19 mouse cellular contexts compared by ENCODE assay signal in the genomic region with DNA sequence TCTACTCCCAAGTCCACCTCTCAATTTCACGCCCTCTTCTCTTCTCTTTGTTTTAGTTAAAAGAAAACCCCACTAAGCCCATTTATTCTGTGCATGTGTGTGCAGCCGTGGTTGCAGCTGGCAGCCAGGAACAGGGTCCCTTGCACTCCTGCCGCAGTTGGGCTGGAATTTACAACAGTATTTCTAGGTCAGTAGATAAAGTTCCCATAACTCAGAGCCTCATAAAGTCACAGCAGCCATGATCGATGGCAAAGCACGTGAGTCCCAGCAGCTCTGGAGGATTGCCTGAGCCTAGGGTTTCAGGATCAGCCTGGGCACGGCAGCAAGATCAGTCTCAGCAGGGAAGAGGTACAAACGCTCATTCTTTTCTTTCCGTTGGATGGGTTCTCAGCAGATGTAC. TPM values are rescaled to one million over a fixed set of nuclear protein-coding genes. Genes with fewer than 3 reads are reported as not detected.
DNase-seq lines count a peak whose midpoint lies in the region; ATAC-seq lines count a peak whose summit lies in the region.
"Had no signal": no experiment of that assay in that cellular context is flagged by ENCODE, and none has a peak within 500 bp of the region (broad histone marks: within the 10 kb centered on the region; RNA-seq: fewer than 3 reads in every experiment).

No protein-coding gene starts in this region.

- WGBS in kidney, embryonic 14.5 days, result 17% methylated on average over 8 of the region's 8 CpGs
- WGBS in limb, embryonic 12.5 days, result 23% methylated on average over 8 of the region's 8 CpGs

- no peak overlapping the region for H3K27ac ChIP-seq in kidney, embryonic 14.5 days (ENCODE audit: low read depth, low read length)
- peak overlapping the region; percentile 47; the same call in 1 of the 2 replicates for H3K27ac ChIP-seq in limb, embryonic 12.5 days
- H3K27ac ChIP-seq: forebrain, embryonic 12.5 days; heart, embryonic 13.5 days; hindbrain, embryonic 15.5 days; liver, embryonic 14.5 days had no signal

- H3K4me2 ChIP-seq in kidney, embryonic 14.5 days (replicated peaks; ENCODE audit: low read depth, low read length), result no peak overlapping the region
- peak overlapping the region; percentile 11; the same call in 1 of the 2 replicates for H3K4me2 ChIP-seq in limb, embryonic 12.5 days
- H3K4me2 ChIP-seq: forebrain, embryonic 12.5 days; heart, embryonic 13.5 days; hindbrain, embryonic 15.5 days had no signal

- no peak for DNase-seq in kidney, adult 8-10 months
- DNase-seq in adrenal gland, postnatal 14 days, result peak; percentile 57
- peak; percentile 34 for DNase-seq in adrenal gland, postnatal 25 days
- no peak for DNase-seq in lung, postnatal 36 days
- DNase-seq: cerebellum, adult 9-10 months; gastrocnemius, postnatal 25 days; heart, postnatal 36 days; kidney, postnatal 4 days; retina, postnatal 1 day; thymus, postnatal 4 days had no signal

- H3K9me3 ChIP-seq in kidney, embryonic 14.5 days (ENCODE audit: control insufficient read depth, low read length), result no peaks in the 10 kb centered on the region
- no peaks in the 10 kb centered on the region for H3K9me3 ChIP-seq in limb, embryonic 12.5 days
- H3K9me3 ChIP-seq: forebrain, embryonic 12.5 days; G1E; heart, embryonic 13.5 days had no signal

- H3K4me3 ChIP-seq in kidney, embryonic 14.5 days (ENCODE audit: low read length), result no peak overlapping the region
- no peak overlapping the region for H3K4me3 ChIP-seq in limb, embryonic 12.5 days (replicated peaks)
- H3K4me3 ChIP-seq: forebrain, embryonic 12.5 days; heart, embryonic 13.5 days; hindbrain, embryonic 15.5 days had no signal

- H3K4me1 ChIP-seq in kidney, embryonic 14.5 days (ENCODE audit: control insufficient read depth, insufficient read depth, low read length), result 0 out of 2 replicates have a peak, but pooled peaks cover 4% of the 10 kb centered on the region
- peaks cover 23% of the 10 kb centered on the region for H3K4me1 ChIP-seq in limb, embryonic 12.5 days (replicated peaks)

- H3K36me3 ChIP-seq in kidney, embryonic 14.5 days (ENCODE audit: control insufficient read depth, insufficient read depth, low read length), result no peaks in the 10 kb centered on the region
- no peaks in the 10 kb centered on the region for H3K36me3 ChIP-seq in limb, embryonic 12.5 days
- H3K36me3 ChIP-seq: forebrain, embryonic 12.5 days; G1E; heart, embryonic 13.5 days had no signal

- ATAC-seq in kidney, embryonic 14.5 days (ENCODE audit: low FRiP score, low TSS enrichment), result peak; percentile 75
- ATAC-seq in limb, embryonic 12.5 days (ENCODE audit: insufficient number of reproducible peaks, insufficient read depth, low FRiP score, low TSS enrichment, low read depth), result 0 out of 2 replicates have a peak, but pooled peaks have one; percentile 48
- ATAC-seq in CD4-positive, CD25-positive, alpha-beta regulatory T cell, adult 4 months, result no peak

- no peak overlapping the region for H3K9ac ChIP-seq in kidney, embryonic 14.5 days (ENCODE audit: low read depth, low read length)
- no peak overlapping the region for H3K9ac ChIP-seq in limb, embryonic 12.5 days (replicated peaks)
- H3K9ac ChIP-seq: forebrain, embryonic 12.5 days; heart, embryonic 13.5 days; hindbrain, embryonic 15.5 days; liver, embryonic 14.5 days had no signal

- no peaks in the 10 kb centered on the region for H3K27me3 ChIP-seq in kidney, embryonic 14.5 days (ENCODE audit: control insufficient read depth, insufficient read depth, low read length)
- H3K27me3 ChIP-seq in limb, embryonic 12.5 days, result no peaks in the 10 kb centered on the region
- H3K27me3 ChIP-seq: forebrain, embryonic 12.5 days; heart, embryonic 13.5 days; hindbrain, embryonic 15.5 days had no signal

RNA-seq across cellular contexts. Expression of a gene that starts 32.8 kb away (rescaled TPM):
- 0.04 TPM in 1 of 2 replicates, not detected in the other for polyA plus RNA-seq in kidney, embryonic 14.5 days (2014; fragmentation: Nextera tagmentation; extraction: Ambion mirVana)
- total RNA-seq in adrenal gland, postnatal 14 days (2021), result 0.04 and 0.86 TPM in 2 replicates
- 0.14 and 0.18 TPM in 2 replicates for total RNA-seq in adrenal gland, postnatal 25 days (2021)
- 0.15 and 0.23 TPM in 2 replicates for polyA plus RNA-seq in limb, embryonic 12.5 days (2016; fragmentation: Nextera tagmentation; extraction: Ambion mirVana)
- polyA plus RNA-seq in CD4-positive, CD25-positive, alpha-beta regulatory T cell, adult 4 months (2017; shearing (Covaris generic)), result not detected
- total RNA-seq: heart, postnatal 36 days; megakaryocyte, adult 5-6 weeks had no signal
- polyA plus RNA-seq: G1E; heart, embryonic 13.5 days had no signal

RNA-seq across cellular contexts. Expression of a gene that starts 41.3 kb away (rescaled TPM):
- polyA plus RNA-seq in kidney, embryonic 14.5 days (2014; fragmentation: Nextera tagmentation; extraction: Ambion mirVana), result 41.3 and 45.2 TPM in 2 replicates
- total RNA-seq in adrenal gland, postnatal 14 days (2021), result 38.4 and 40.1 TPM in 2 replicates
- 38.9 and 55.6 TPM in 2 replicates for total RNA-seq in adrenal gland, postnatal 25 days (2021)
- 36.4 and 39.4 TPM in 2 replicates for polyA plus RNA-seq in limb, embryonic 12.5 days (2016; fragmentation: Nextera tagmentation; extraction: Ambion mirVana)
- 10 to 100 TPM; 18.6 to 19.9 TPM for polyA plus RNA-seq in CD4-positive, CD25-positive, alpha-beta regulatory T cell, adult 4 months (2017; shearing (Covaris generic))

Comparison
In these comparisons a context has a peak if more than half of its experiments do, and no peak if none do; other contexts are left out.
1. DNase-seq: peak in adrenal gland, postnatal 14 days (single experiment) and adrenal gland, postnatal 25 days (single experiment); none in kidney, adult 8-10 months (0 of 2) and lung, postnatal 36 days (single experiment).